Mouse (Mus musculus): Measurements from ENCODE around the gene Rap2a. TPM values are rescaled to one million over a fixed set of nuclear protein-coding genes. Genes with fewer than 3 reads are reported as not detected.

Rap2a gene
- polyA plus RNA-seq (2015; fragmentation: Nextera tagmentation; extraction: Ambion mirVana) = 3.6 and 11.6 TPM in 2 replicates

DNA sequence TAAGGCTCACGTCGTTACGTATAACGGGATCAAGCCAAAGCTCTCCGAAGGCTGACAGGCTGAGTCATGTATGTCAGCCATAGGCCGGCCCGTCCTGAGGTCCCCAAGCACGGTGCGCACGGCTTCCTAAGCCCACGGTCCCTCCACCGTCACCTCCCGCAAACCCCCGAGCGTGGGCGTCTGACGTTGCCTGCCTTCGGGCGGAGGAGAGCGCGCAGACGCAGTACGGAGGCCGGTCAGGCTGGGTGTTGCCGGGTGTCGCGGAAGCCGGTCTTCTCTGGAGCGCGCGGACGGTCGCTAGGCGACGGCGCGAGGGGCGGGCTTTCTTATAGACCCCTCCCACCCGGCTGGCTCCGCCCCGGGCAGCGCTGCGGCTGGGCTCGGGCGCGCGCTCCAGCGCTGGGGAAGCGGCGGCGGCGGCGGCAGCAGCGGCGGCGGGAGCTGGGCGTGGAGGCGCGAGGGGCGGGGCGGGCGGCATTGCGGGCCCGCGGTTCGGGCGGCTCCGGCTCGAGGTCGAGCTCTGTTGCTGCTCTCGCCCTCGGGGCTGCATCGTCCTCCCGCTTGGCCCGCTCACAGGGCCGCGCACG, at the start of gene Rap2a:
TSS of gene Rap2a (plus strand) at position 463 of the 587 bp plus-strand sequence.
- Histone ChIP-seq H3K27ac (ENCODE audit: low read length) (peak within 1 kb of the TSS; percentile 98), H3K27me3 (ENCODE audit: control insufficient read depth, insufficient read depth, low read length) (no peaks in the 10 kb centered on the region), H3K36me3 (ENCODE audit: control insufficient read depth, insufficient read depth) (peaks cover 2% of the 10 kb centered on the region; the same call in 1 of the 2 replicates), H3K4me1 (ENCODE audit: control insufficient read depth, insufficient read depth, low read length) (0 out of 2 replicates have a peak, but pooled peaks cover 6% of the 10 kb centered on the region), H3K4me3 (ENCODE audit: low read length) (peak within 1 kb of the TSS; percentile 65), H3K4me2 (ENCODE audit: low read depth, low read length) (peak within 1 kb of the TSS; percentile 86), H3K9ac (ENCODE audit: low read length) (peak within 1 kb of the TSS; percentile 90), H3K9me3 (replicated peaks; ENCODE audit: control insufficient read depth, low read length) (0 out of 2 replicates have a peak, but pooled peaks cover 3% of the 10 kb centered on the region)
- ATAC-seq (replicated peaks; ENCODE audit: extremely low read depth, insufficient read depth, low FRiP score) = peak; percentile 90
- under 1% methylated on average over 75 of the region's 78 CpGs for WGBS

DNA sequence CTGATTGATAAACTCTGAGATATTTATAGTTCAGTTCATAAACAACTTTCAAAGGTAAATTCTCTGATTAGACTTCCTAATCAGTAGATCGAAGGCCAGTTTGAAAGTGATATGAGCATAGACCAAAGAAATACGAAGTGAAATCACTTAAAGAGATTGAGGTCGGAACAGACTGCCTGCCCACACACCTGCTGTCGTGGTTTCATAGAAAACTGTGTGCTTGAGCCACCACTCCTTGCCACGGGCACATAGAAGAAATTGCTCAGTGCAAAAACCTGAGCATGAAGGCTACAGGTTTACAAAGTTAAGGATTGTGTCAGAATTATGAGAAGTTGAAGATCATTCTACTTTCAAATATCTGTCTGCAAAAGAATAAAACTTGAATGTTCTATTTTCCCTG, 49.7 kb upstream of the Rap2a start:
- H3K27ac ChIP-seq (ENCODE audit: low read length) = no peak overlapping the region
- H3K27me3 ChIP-seq (ENCODE audit: control insufficient read depth, insufficient read depth, low read length) = no peaks in the 10 kb centered on the region
- H3K36me3 ChIP-seq (ENCODE audit: control insufficient read depth, insufficient read depth) = peaks cover 44% of the 10 kb centered on the region
- H3K9me3 ChIP-seq (replicated peaks; ENCODE audit: control insufficient read depth, low read length) = peaks cover 14% of the 10 kb centered on the region
- no peak overlapping the region for H3K9ac ChIP-seq (ENCODE audit: low read length)
- no peak overlapping the region for H3K4me2 ChIP-seq (ENCODE audit: low read depth, low read length)
- no peaks in the 10 kb centered on the region for H3K4me1 ChIP-seq (ENCODE audit: control insufficient read depth, insufficient read depth, low read length)
- ATAC-seq (replicated peaks; ENCODE audit: extremely low read depth, insufficient read depth, low FRiP score) = no peak
- WGBS = 79% methylated on average over 5 of the region's 5 CpGs
- H3K4me3 ChIP-seq (ENCODE audit: low read length) = no peak overlapping the region

- H3K4me2 ChIP-seq (ENCODE audit: low read depth, low read length) = no peak overlapping the region
- H3K27me3 ChIP-seq (ENCODE audit: control insufficient read depth, insufficient read depth, low read length) = no peaks in the 10 kb centered on the region
- ATAC-seq (replicated peaks; ENCODE audit: extremely low read depth, insufficient read depth, low FRiP score) = no peak
- H3K27ac ChIP-seq (ENCODE audit: low read length) = no peak overlapping the region
- H3K4me1 ChIP-seq (ENCODE audit: control insufficient read depth, insufficient read depth, low read length) = no peaks in the 10 kb centered on the region
- H3K9me3 ChIP-seq (replicated peaks; ENCODE audit: control insufficient read depth, low read length) = no peaks in the 10 kb centered on the region
- H3K4me3 ChIP-seq (ENCODE audit: low read length) = no peak overlapping the region
- peaks cover 18% of the 10 kb centered on the region for H3K36me3 ChIP-seq (ENCODE audit: control insufficient read depth, insufficient read depth)
- H3K9ac ChIP-seq (ENCODE audit: low read length) = no peak overlapping the region
These were observed 45.5 kb upstream of the Rap2a start for GRCm38 (mm10) chr14:120432773-120433172.

GRCm38 (mm10) chr14:120433931-120434398, 44.3 kb upstream of the Rap2a start:
- no peaks in the 10 kb centered on the region for H3K4me1 ChIP-seq (ENCODE audit: control insufficient read depth, insufficient read depth, low read length)
- peaks cover 17% of the 10 kb centered on the region for H3K36me3 ChIP-seq (ENCODE audit: control insufficient read depth, insufficient read depth)
- no peak for ATAC-seq (replicated peaks; ENCODE audit: extremely low read depth, insufficient read depth, low FRiP score)

DNA sequence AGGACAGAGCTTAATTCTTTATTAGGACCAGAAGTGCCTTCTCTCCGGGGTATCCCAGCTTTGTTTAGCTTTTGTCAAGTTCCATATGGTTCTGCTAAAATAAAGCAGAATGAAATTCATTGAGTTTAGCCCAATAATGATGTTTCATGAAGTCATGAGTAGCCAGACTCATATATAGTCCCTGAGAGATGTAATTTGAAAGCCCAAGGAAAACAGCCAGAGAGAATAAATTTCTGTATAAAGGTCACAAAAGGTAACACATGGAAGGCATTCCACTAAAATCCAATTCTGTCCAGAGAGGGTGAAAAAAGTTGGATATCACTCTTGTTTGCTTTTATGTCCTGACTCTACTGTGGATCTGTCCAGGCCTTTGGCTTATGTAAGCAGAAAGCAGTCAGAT, 43.4 kb upstream of the Rap2a start:
- Histone ChIP-seq H3K9me3 (replicated peaks; ENCODE audit: control insufficient read depth, low read length) (no peaks in the 10 kb centered on the region; the same call in 1 of the 2 replicates), H3K27me3 (ENCODE audit: control insufficient read depth, insufficient read depth, low read length) (no peaks in the 10 kb centered on the region), H3K36me3 (ENCODE audit: control insufficient read depth, insufficient read depth) (peaks cover 17% of the 10 kb centered on the region), H3K9ac (ENCODE audit: low read length) (no peak overlapping the region), H3K4me2 (ENCODE audit: low read depth, low read length) (no peak overlapping the region), H3K4me1 (ENCODE audit: control insufficient read depth, insufficient read depth, low read length) (no peaks in the 10 kb centered on the region), H3K4me3 (ENCODE audit: low read length) (no peak overlapping the region), H3K27ac (ENCODE audit: low read length) (no peak overlapping the region)
- 87% methylated on average over 1 of the region's 1 CpGs for WGBS
- ATAC-seq (replicated peaks; ENCODE audit: extremely low read depth, insufficient read depth, low FRiP score) = no peak

More at GRCm38 (mm10) chr14:120433931-120434398, 44.3 kb upstream of the Rap2a start:
- Histone ChIP-seq H3K27ac (ENCODE audit: low read length) (no peak overlapping the region), H3K27me3 (ENCODE audit: control insufficient read depth, insufficient read depth, low read length) (no peaks in the 10 kb centered on the region), H3K9me3 (replicated peaks; ENCODE audit: control insufficient read depth, low read length) (no peaks in the 10 kb centered on the region; the same call in 1 of the 2 replicates), H3K4me2 (ENCODE audit: low read depth, low read length) (no peak overlapping the region), H3K4me3 (ENCODE audit: low read length) (no peak overlapping the region), H3K9ac (ENCODE audit: low read length) (no peak overlapping the region)
- 73% methylated on average over 8 of the region's 8 CpGs for WGBS

DNA sequence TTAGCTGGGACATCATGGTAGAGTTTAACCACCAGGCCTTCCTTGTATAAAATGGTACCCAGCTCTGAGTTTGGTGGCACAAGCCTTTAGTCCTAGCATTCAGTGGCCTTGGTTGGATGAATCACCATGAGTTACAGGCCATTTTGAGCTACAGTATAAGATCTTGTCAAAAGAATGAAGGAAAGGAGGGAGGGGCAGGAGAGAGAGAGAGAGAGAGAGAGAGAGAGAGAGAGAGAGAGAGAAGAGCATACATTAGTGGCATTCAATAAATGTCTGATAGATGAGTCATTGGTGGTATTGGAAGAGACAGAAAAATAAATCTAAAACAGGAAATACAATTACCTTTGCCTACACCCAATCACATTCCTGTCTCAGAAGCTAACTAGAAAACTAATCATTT, 37.5 kb upstream of the Rap2a start:
- Histone ChIP-seq H3K27me3 (ENCODE audit: control insufficient read depth, insufficient read depth, low read length) (no peaks in the 10 kb centered on the region), H3K9ac (ENCODE audit: low read length) (no peak overlapping the region), H3K4me3 (ENCODE audit: low read length) (no peak overlapping the region), H3K4me1 (ENCODE audit: control insufficient read depth, insufficient read depth, low read length) (no peaks in the 10 kb centered on the region), H3K9me3 (replicated peaks; ENCODE audit: control insufficient read depth, low read length) (no peaks in the 10 kb centered on the region; the same call in 1 of the 2 replicates), H3K36me3 (ENCODE audit: control insufficient read depth, insufficient read depth) (peaks cover 12% of the 10 kb centered on the region), H3K27ac (ENCODE audit: low read length) (no peak overlapping the region), H3K4me2 (ENCODE audit: low read depth, low read length) (no peak overlapping the region)
- ATAC-seq (replicated peaks; ENCODE audit: extremely low read depth, insufficient read depth, low FRiP score) = no peak

DNA sequence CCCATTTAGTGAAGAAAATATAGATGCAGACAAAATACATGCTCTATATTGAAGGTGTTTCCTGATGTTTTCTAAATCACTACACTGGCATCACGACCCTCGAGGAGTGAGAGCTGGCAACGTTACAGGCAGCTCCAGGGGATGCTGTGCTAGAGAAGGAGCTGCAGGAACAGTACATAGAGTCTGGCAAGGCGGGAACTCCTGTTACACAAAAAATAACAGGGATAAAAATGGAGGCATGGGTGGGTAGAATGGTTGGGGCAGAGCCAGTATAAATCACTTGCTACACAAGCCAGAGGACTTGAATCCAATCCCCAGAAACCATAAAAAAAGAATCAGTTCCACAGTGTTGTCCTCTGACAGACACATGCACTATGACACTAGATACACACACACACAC, 37.0 kb upstream of the Rap2a start:
- Histone ChIP-seq H3K36me3 (ENCODE audit: control insufficient read depth, insufficient read depth) (peaks cover 7% of the 10 kb centered on the region), H3K27ac (ENCODE audit: low read length) (no peak overlapping the region), H3K9me3 (replicated peaks; ENCODE audit: control insufficient read depth, low read length) (no peaks in the 10 kb centered on the region; the same call in 1 of the 2 replicates), H3K9ac (ENCODE audit: low read length) (no peak overlapping the region), H3K4me2 (ENCODE audit: low read depth, low read length) (no peak overlapping the region), H3K27me3 (ENCODE audit: control insufficient read depth, insufficient read depth, low read length) (no peaks in the 10 kb centered on the region), H3K4me3 (ENCODE audit: low read length) (no peak overlapping the region), H3K4me1 (ENCODE audit: control insufficient read depth, insufficient read depth, low read length) (no peaks in the 10 kb centered on the region)
- no peak for ATAC-seq (replicated peaks; ENCODE audit: extremely low read depth, insufficient read depth, low FRiP score)
- WGBS = 78% methylated on average over 4 of the region's 4 CpGs

GRCm38 (mm10) chr14:120441836-120442235, 36.4 kb upstream of the Rap2a start:
- ATAC-seq (replicated peaks; ENCODE audit: extremely low read depth, insufficient read depth, low FRiP score) = no peak
- H3K4me3 ChIP-seq (ENCODE audit: low read length) = no peak overlapping the region

DNA sequence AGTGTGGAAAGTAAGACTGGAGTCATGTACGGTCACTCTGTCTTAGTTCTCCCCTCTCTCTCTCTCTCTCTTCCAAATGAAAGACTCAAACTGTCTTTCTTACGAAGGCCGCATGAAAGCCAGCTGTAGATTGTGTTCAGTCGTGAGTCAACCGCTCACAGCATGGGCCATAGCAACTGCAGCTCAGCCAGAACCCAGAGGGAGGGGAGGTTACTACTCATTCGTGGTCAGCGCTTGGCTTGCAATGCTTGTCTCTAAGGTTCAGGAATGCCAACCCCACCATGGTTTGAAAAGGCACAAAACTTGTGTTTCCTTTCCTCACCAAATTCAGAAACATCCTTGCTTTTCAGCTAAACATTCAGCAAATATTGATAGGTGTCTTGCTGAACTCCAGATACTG, 24.0 kb upstream of the Rap2a start:
- Histone ChIP-seq H3K4me2 (ENCODE audit: low read depth, low read length) (no peak overlapping the region), H3K27me3 (ENCODE audit: control insufficient read depth, insufficient read depth, low read length) (no peaks in the 10 kb centered on the region), H3K9me3 (replicated peaks; ENCODE audit: control insufficient read depth, low read length) (peaks cover 7% of the 10 kb centered on the region), H3K36me3 (ENCODE audit: control insufficient read depth, insufficient read depth) (no peaks in the 10 kb centered on the region), H3K4me1 (ENCODE audit: control insufficient read depth, insufficient read depth, low read length) (no peaks in the 10 kb centered on the region), H3K27ac (ENCODE audit: low read length) (no peak overlapping the region), H3K9ac (ENCODE audit: low read length) (no peak overlapping the region), H3K4me3 (ENCODE audit: low read length) (no peak overlapping the region)
- no peak for ATAC-seq (replicated peaks; ENCODE audit: extremely low read depth, insufficient read depth, low FRiP score)
- 94% methylated on average over 7 of the region's 7 CpGs for WGBS

More at GRCm38 (mm10) chr14:120441836-120442235, 36.4 kb upstream of the Rap2a start:
- H3K9me3 ChIP-seq (replicated peaks; ENCODE audit: control insufficient read depth, low read length) = no peaks in the 10 kb centered on the region; the same call in 1 of the 2 replicates
- 84% methylated on average over 13 of the region's 13 CpGs for WGBS
- no peak overlapping the region for H3K9ac ChIP-seq (ENCODE audit: low read length)
- H3K4me2 ChIP-seq (ENCODE audit: low read depth, low read length) = no peak overlapping the region
- H3K27ac ChIP-seq (ENCODE audit: low read length) = no peak overlapping the region
- H3K36me3 ChIP-seq (ENCODE audit: control insufficient read depth, insufficient read depth) = peaks cover 5% of the 10 kb centered on the region
- H3K27me3 ChIP-seq (ENCODE audit: control insufficient read depth, insufficient read depth, low read length) = no peaks in the 10 kb centered on the region
- H3K4me1 ChIP-seq (ENCODE audit: control insufficient read depth, insufficient read depth, low read length) = no peaks in the 10 kb centered on the region
